Mouse (Mus musculus): Measurements from ENCODE around the gene B4galt2. TPM values are rescaled to one million over a fixed set of nuclear protein-coding genes. Genes with fewer than 3 reads are reported as not detected.
A peak's percentile ranks its signal among the peaks of the same experiment; 100 is the strongest.

The B4galt2 gene
- polyA plus RNA-seq, 1 experiment from 2014 or later, result 47.9 TPM

- H3K36me3 ChIP-seq (ENCODE audit: control insufficient read depth, insufficient read depth), result no peaks in the 10 kb centered on the region
- peaks cover 11% of the 10 kb centered on the region for H3K4me1 ChIP-seq (replicated peaks; ENCODE audit: control insufficient read depth, insufficient read depth, low read length)
- ATAC-seq, result peak; percentile 43
- H3K4me2 ChIP-seq (ENCODE audit: low read length), result no peak overlapping the region
- 11% methylated on average over 24 of the region's 24 CpGs for WGBS
- H3K4me3 ChIP-seq (replicated peaks; ENCODE audit: low read length), result no peak overlapping the region
- H3K27me3 ChIP-seq (replicated peaks; ENCODE audit: control insufficient read depth, insufficient read depth, low read length), result 0 out of 2 replicates have a peak, but pooled peaks cover 2% of the 10 kb centered on the region
- no peaks in the 10 kb centered on the region for H3K9me3 ChIP-seq (ENCODE audit: control insufficient read depth, low read length)
- no peak overlapping the region for H3K27ac ChIP-seq (ENCODE audit: low read length)
- no peak overlapping the region for H3K9ac ChIP-seq (replicated peaks; ENCODE audit: low read depth, low read length)
Measured at GRCm38 (mm10) chr4:117867823-117868222, 15.5 kb downstream of the B4galt2 start.

- Histone ChIP-seq H3K4me1 (replicated peaks; ENCODE audit: control insufficient read depth, insufficient read depth, low read length) (peaks cover 12% of the 10 kb centered on the region), H3K9ac (replicated peaks; ENCODE audit: low read depth, low read length) (no peak overlapping the region), H3K36me3 (ENCODE audit: control insufficient read depth, insufficient read depth) (no peaks in the 10 kb centered on the region), H3K4me3 (replicated peaks; ENCODE audit: low read length) (no peak overlapping the region), H3K4me2 (ENCODE audit: low read length) (no peak overlapping the region), H3K27ac (ENCODE audit: low read length) (no peak overlapping the region), H3K9me3 (ENCODE audit: control insufficient read depth, low read length) (no peaks in the 10 kb centered on the region), H3K27me3 (replicated peaks; ENCODE audit: control insufficient read depth, insufficient read depth, low read length) (0 out of 2 replicates have a peak, but pooled peaks cover 2% of the 10 kb centered on the region)
- ATAC-seq, result no peak
- WGBS, result 82% methylated on average over 6 of the region's 6 CpGs
Measured at GRCm38 (mm10) chr4:117867000-117867399, 16.3 kb downstream of the B4galt2 start.

- H3K27me3 ChIP-seq (replicated peaks; ENCODE audit: control insufficient read depth, insufficient read depth, low read length), result 0 out of 2 replicates have a peak, but pooled peaks cover 2% of the 10 kb centered on the region
- no peak overlapping the region for H3K9ac ChIP-seq (replicated peaks; ENCODE audit: low read depth, low read length)
- H3K4me3 ChIP-seq (replicated peaks; ENCODE audit: low read length), result no peak overlapping the region
- ATAC-seq, result no peak
- 51% methylated on average over 9 of the region's 9 CpGs for WGBS
- no peaks in the 10 kb centered on the region for H3K9me3 ChIP-seq (ENCODE audit: control insufficient read depth, low read length)
- H3K27ac ChIP-seq (ENCODE audit: low read length), result no peak overlapping the region
- H3K4me1 ChIP-seq (replicated peaks; ENCODE audit: control insufficient read depth, insufficient read depth, low read length), result peaks cover 12% of the 10 kb centered on the region
- no peaks in the 10 kb centered on the region for H3K36me3 ChIP-seq (ENCODE audit: control insufficient read depth, insufficient read depth)
- H3K4me2 ChIP-seq (ENCODE audit: low read length), result no peak overlapping the region
Measured at GRCm38 (mm10) chr4:117866083-117866482, 17.2 kb downstream of the B4galt2 start.

GRCm38 (mm10) chr4:117862823-117863222 lies 20.5 kb downstream of the B4galt2 start:
- H3K27me3 ChIP-seq (replicated peaks; ENCODE audit: control insufficient read depth, insufficient read depth, low read length), result 0 out of 2 replicates have a peak, but pooled peaks cover 2% of the 10 kb centered on the region
- H3K27ac ChIP-seq (ENCODE audit: low read length), result no peak overlapping the region
- H3K4me1 ChIP-seq (replicated peaks; ENCODE audit: control insufficient read depth, insufficient read depth, low read length), result peaks cover 12% of the 10 kb centered on the region
- no peak overlapping the region for H3K9ac ChIP-seq (replicated peaks; ENCODE audit: low read depth, low read length)
- no peak overlapping the region for H3K4me2 ChIP-seq (ENCODE audit: low read length)
- 29% methylated on average over 4 of the region's 4 CpGs for WGBS
- no peak overlapping the region for H3K4me3 ChIP-seq (replicated peaks; ENCODE audit: low read length)
- H3K36me3 ChIP-seq (ENCODE audit: control insufficient read depth, insufficient read depth), result no peaks in the 10 kb centered on the region
- H3K9me3 ChIP-seq (ENCODE audit: control insufficient read depth, low read length), result no peaks in the 10 kb centered on the region
- ATAC-seq, result peak; percentile 94

- 70% methylated on average over 9 of the region's 9 CpGs for WGBS
- Histone ChIP-seq H3K4me1 (replicated peaks; ENCODE audit: control insufficient read depth, insufficient read depth, low read length) (peaks cover 8% of the 10 kb centered on the region; the same call in 1 of the 2 replicates), H3K4me3 (replicated peaks; ENCODE audit: low read length) (no peak overlapping the region), H3K9ac (replicated peaks; ENCODE audit: low read depth, low read length) (no peak overlapping the region), H3K27ac (ENCODE audit: low read length) (no peak overlapping the region), H3K27me3 (replicated peaks; ENCODE audit: control insufficient read depth, insufficient read depth, low read length) (no peaks in the 10 kb centered on the region), H3K36me3 (ENCODE audit: control insufficient read depth, insufficient read depth) (no peaks in the 10 kb centered on the region), H3K9me3 (ENCODE audit: control insufficient read depth, low read length) (no peaks in the 10 kb centered on the region), H3K4me2 (ENCODE audit: low read length) (no peak overlapping the region)
- no peak for ATAC-seq
Measured at GRCm38 (mm10) chr4:117860570-117860969, 22.7 kb downstream of the B4galt2 start.

- Histone ChIP-seq H3K9me3 (ENCODE audit: control insufficient read depth, low read length) (no peaks in the 10 kb centered on the region), H3K36me3 (ENCODE audit: control insufficient read depth, insufficient read depth) (no peaks in the 10 kb centered on the region), H3K4me3 (replicated peaks; ENCODE audit: low read length) (no peak overlapping the region), H3K4me1 (replicated peaks; ENCODE audit: control insufficient read depth, insufficient read depth, low read length) (peaks cover 8% of the 10 kb centered on the region; the same call in 1 of the 2 replicates), H3K4me2 (ENCODE audit: low read length) (no peak overlapping the region), H3K27ac (ENCODE audit: low read length) (no peak overlapping the region), H3K27me3 (replicated peaks; ENCODE audit: control insufficient read depth, insufficient read depth, low read length) (no peaks in the 10 kb centered on the region), H3K9ac (replicated peaks; ENCODE audit: low read depth, low read length) (no peak overlapping the region)
- no peak for ATAC-seq
- WGBS, result 71% methylated on average over 3 of the region's 3 CpGs
Measured at GRCm38 (mm10) chr4:117858794-117859193, 24.5 kb downstream of the B4galt2 start.

GRCm38 (mm10) chr4:117855146-117855545 lies 28.1 kb downstream of the B4galt2 start:
- no peak for ATAC-seq
- Histone ChIP-seq H3K4me3 (replicated peaks; ENCODE audit: low read length) (no peak overlapping the region), H3K36me3 (ENCODE audit: control insufficient read depth, insufficient read depth) (no peaks in the 10 kb centered on the region), H3K9ac (replicated peaks; ENCODE audit: low read depth, low read length) (no peak overlapping the region), H3K4me1 (replicated peaks; ENCODE audit: control insufficient read depth, insufficient read depth, low read length) (no peaks in the 10 kb centered on the region), H3K27me3 (replicated peaks; ENCODE audit: control insufficient read depth, insufficient read depth, low read length) (no peaks in the 10 kb centered on the region), H3K27ac (ENCODE audit: low read length) (no peak overlapping the region), H3K4me2 (ENCODE audit: low read length) (no peak overlapping the region), H3K9me3 (ENCODE audit: control insufficient read depth, low read length) (no peaks in the 10 kb centered on the region)
- 61% methylated on average over 9 of the region's 9 CpGs for WGBS

- 88% methylated on average over 10 of the region's 10 CpGs for WGBS
- H3K4me3 ChIP-seq (replicated peaks; ENCODE audit: low read length), result no peak overlapping the region
- H3K27ac ChIP-seq (ENCODE audit: low read length), result no peak overlapping the region
- no peak overlapping the region for H3K9ac ChIP-seq (replicated peaks; ENCODE audit: low read depth, low read length)
- H3K36me3 ChIP-seq (ENCODE audit: control insufficient read depth, insufficient read depth), result no peaks in the 10 kb centered on the region
- H3K27me3 ChIP-seq (replicated peaks; ENCODE audit: control insufficient read depth, insufficient read depth, low read length), result no peaks in the 10 kb centered on the region
- H3K9me3 ChIP-seq (ENCODE audit: control insufficient read depth, low read length), result no peaks in the 10 kb centered on the region
- no peak overlapping the region for H3K4me2 ChIP-seq (ENCODE audit: low read length)
- H3K4me1 ChIP-seq (replicated peaks; ENCODE audit: control insufficient read depth, insufficient read depth, low read length), result no peaks in the 10 kb centered on the region; the same call in 1 of the 2 replicates
- ATAC-seq, result no peak
Measured at GRCm38 (mm10) chr4:117852152-117852868, 31.0 kb downstream of the B4galt2 start.

- H3K27ac ChIP-seq (ENCODE audit: low read length), result no peak overlapping the region
- WGBS, result 83% methylated on average over 7 of the region's 7 CpGs
- no peak overlapping the region for H3K4me3 ChIP-seq (replicated peaks; ENCODE audit: low read length)
- no peak for ATAC-seq
- H3K4me1 ChIP-seq (replicated peaks; ENCODE audit: control insufficient read depth, insufficient read depth, low read length), result no peaks in the 10 kb centered on the region; the same call in 1 of the 2 replicates
- H3K9me3 ChIP-seq (ENCODE audit: control insufficient read depth, low read length), result no peaks in the 10 kb centered on the region
- H3K4me2 ChIP-seq (ENCODE audit: low read length), result no peak overlapping the region
- H3K9ac ChIP-seq (replicated peaks; ENCODE audit: low read depth, low read length), result 0 out of 2 replicates have a peak overlapping the region, but pooled peaks have one; percentile 29
- H3K36me3 ChIP-seq (ENCODE audit: control insufficient read depth, insufficient read depth), result no peaks in the 10 kb centered on the region
- no peaks in the 10 kb centered on the region for H3K27me3 ChIP-seq (replicated peaks; ENCODE audit: control insufficient read depth, insufficient read depth, low read length)
Measured at GRCm38 (mm10) chr4:117850871-117851270, 32.4 kb downstream of the B4galt2 start.

Measured in forebrain, embryonic 16.5 days (tissue).